Mouse (Mus musculus) heart, postnatal 0 days (tissue): Measurements from ENCODE around the gene Vamp8.

Source experiments
- CTCF ChIP-seq: IDR thresholded peaks from 2 replicates; pipeline ENCODE4 v1.5.1; 2016; ENCODE audit warnings: antibody characterized with exemption, control low read depth, low read depth
- EP300 ChIP-seq: IDR thresholded peaks from 2 replicates; pipeline ENCODE4 v1.6.1; 2016; ENCODE audit warnings: antibody characterized with exemption, low read depth

DNA sequence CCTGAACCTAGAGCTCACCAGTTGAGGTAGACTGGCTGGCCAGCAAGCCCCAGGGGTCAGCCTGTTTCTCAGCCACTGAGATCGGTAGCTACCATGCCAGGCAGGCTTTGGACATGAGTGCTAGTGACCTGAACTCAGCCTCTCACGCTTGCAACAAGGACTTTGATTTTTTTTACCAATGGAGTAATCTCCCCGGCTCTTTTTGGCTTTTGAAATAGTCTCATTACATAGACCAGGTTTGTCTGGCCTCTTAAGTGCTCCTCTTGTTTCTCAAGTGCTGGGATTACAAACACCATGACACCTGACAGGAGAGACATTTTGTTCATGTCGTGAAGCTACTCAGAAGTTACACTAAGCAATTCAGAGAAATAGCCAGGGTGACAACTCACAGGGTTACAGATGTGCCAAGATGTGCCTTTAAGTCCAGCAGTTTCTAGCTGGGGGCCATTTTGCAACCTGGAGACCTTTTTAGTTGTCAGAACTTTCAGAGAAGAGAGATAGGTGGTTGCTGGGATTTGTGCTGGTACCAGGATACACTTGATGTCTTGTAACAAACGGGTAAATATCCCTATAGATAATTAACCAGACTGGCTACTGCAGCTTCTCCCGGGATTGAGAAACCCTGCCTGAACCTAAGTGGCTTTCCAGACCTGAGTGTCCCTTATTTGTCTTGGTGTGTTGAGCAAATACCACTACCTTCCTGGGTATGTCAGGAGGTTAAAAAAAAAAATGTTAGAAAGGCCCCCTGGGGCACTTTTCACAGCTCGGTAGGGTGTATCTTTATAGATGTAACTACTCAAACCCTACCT lies 25.7 kb upstream of the Vamp8 start:
- TF ChIP-seq CTCF (no peak), EP300 (no peak)
